In genomic region chr1:57664962-57665361, GRCm38 (mm10) we compare ENCODE assay signal across 24 mouse cellular contexts.
DNase-seq lines count a peak whose midpoint lies in the region; ATAC-seq and TF ChIP-seq lines count a peak whose summit lies in the region.
"Had no signal": no experiment of that assay in that cellular context is flagged by ENCODE, and none has a peak within 500 bp of the region (broad histone marks: within the 10 kb centered on the region; RNA-seq: fewer than 3 reads in every experiment).

No protein-coding gene starts in this region.

- H3K9ac ChIP-seq in lung, embryonic 15.5 days: no peak overlapping the region
- H3K9ac ChIP-seq in lung, postnatal 0 days (replicated peaks; ENCODE audit: low read depth): no peak overlapping the region
- H3K9ac ChIP-seq: embryonic facial prominence, embryonic 12.5 days; forebrain, embryonic 13.5 days; forebrain, embryonic 15.5 days had no signal

- no peak for TF ChIP-seq POLR2A in kidney, adult 2 months (IDR thresholded peaks at IDR 0.05; ENCODE audit: low read depth, low read length)
- TF ChIP-seq POLR2A in lung, adult 2 months (IDR thresholded peaks at IDR 0.05; ENCODE audit: borderline replicate concordance, extremely low read depth, low read depth, low read length): no peak

- no peak overlapping the region for H3K27ac ChIP-seq in kidney, adult 2 months (ENCODE audit: insufficient read depth, low read depth, low read length)
- H3K27ac ChIP-seq in lung, embryonic 15.5 days: no peak overlapping the region
- no peak overlapping the region for H3K27ac ChIP-seq in lung, postnatal 0 days (ENCODE audit: low read length)
- H3K27ac ChIP-seq: embryonic facial prominence, embryonic 10.5 days; embryonic facial prominence, embryonic 12.5 days; forebrain, embryonic 15.5 days had no signal

- no peaks in the 10 kb centered on the region for H3K9me3 ChIP-seq in lung, embryonic 15.5 days
- H3K9me3 ChIP-seq in lung, postnatal 0 days (ENCODE audit: low read length): no peaks in the 10 kb centered on the region
- H3K9me3 ChIP-seq: embryonic facial prominence, embryonic 10.5 days; embryonic facial prominence, embryonic 12.5 days; forebrain, embryonic 13.5 days; forebrain, embryonic 15.5 days; G1E had no signal

- H3K27me3 ChIP-seq in kidney, adult 2 months (replicated peaks; ENCODE audit: control insufficient read depth, insufficient read depth, low read length): no peaks in the 10 kb centered on the region
- no peaks in the 10 kb centered on the region for H3K27me3 ChIP-seq in lung, embryonic 15.5 days
- H3K27me3 ChIP-seq in lung, postnatal 0 days (replicated peaks; ENCODE audit: insufficient read depth, low read length): no peaks in the 10 kb centered on the region
- H3K27me3 ChIP-seq: CH12.LX; embryonic facial prominence, embryonic 12.5 days; forebrain, embryonic 13.5 days; forebrain, embryonic 15.5 days; Patski had no signal

- H3K4me3 ChIP-seq in kidney, adult 2 months (ENCODE audit: insufficient read depth, low read depth, low read length): no peak overlapping the region
- H3K4me3 ChIP-seq in lung, embryonic 15.5 days: no peak overlapping the region
- no peak overlapping the region for H3K4me3 ChIP-seq in lung, adult 2 months (replicated peaks; ENCODE audit: extremely low read depth, low read depth, low read length)
- H3K4me3 ChIP-seq in lung, postnatal 0 days (ENCODE audit: low read depth, low read length): no peak overlapping the region
- H3K4me3 ChIP-seq: embryonic facial prominence, embryonic 10.5 days; embryonic facial prominence, embryonic 12.5 days; forebrain, embryonic 13.5 days; forebrain, embryonic 15.5 days had no signal

- H3K36me3 ChIP-seq in kidney, adult 2 months (ENCODE audit: control insufficient read depth, insufficient read depth, low read length): no peaks in the 10 kb centered on the region
- H3K36me3 ChIP-seq in lung, embryonic 15.5 days: no peaks in the 10 kb centered on the region
- no peaks in the 10 kb centered on the region for H3K36me3 ChIP-seq in lung, postnatal 0 days (ENCODE audit: insufficient read depth, low read length)
- H3K36me3 ChIP-seq: embryonic facial prominence, embryonic 10.5 days; embryonic facial prominence, embryonic 12.5 days; forebrain, embryonic 15.5 days; G1E had no signal

- ATAC-seq in lung, embryonic 15.5 days (ENCODE audit: borderline replicate concordance, extremely low read depth, low FRiP score, low TSS enrichment): peak; percentile 31; the same call in 1 of the 2 replicates
- ATAC-seq in lung, postnatal 0 days: 0 out of 2 replicates have a peak, but pooled peaks have one; percentile 14
- ATAC-seq: activated CD4-positive, CD25-positive, alpha-beta regulatory T cell, adult 4 months; CD4-positive, CD25-positive, alpha-beta regulatory T cell, adult 4 months; forebrain, embryonic 13.5 days; forebrain, embryonic 15.5 days; Patski had no signal

- peak; percentile 37 for DNase-seq in kidney, adult 2 months
- DNase-seq in kidney, adult 8-10 months: no peak
- no peak for DNase-seq in lung, adult 2 months
- peak; percentile 16 for DNase-seq in lung, postnatal 0 days (ENCODE audit: low spot score)
- DNase-seq in lung, postnatal 10 days: no peak
- DNase-seq: adrenal gland, adult 8-10 months; adrenal gland, postnatal 14 days; adrenal gland, postnatal 36 days; B cell, adult 2 months; cerebellum, adult 11-12 months; cerebellum, adult 2 months; cerebellum, adult 9-10 months; cerebellum, postnatal 10 days; cerebellum, postnatal 25 days had no signal

- no peak for TF ChIP-seq CTCF in kidney, adult 2 months (conservative IDR thresholded peaks at IDR 0.05; ENCODE audit: insufficient read depth, insufficient read length, low read depth, low read length)
- no peak for TF ChIP-seq CTCF in lung, adult 2 months (IDR thresholded peaks at IDR 0.05; ENCODE audit: insufficient read depth, low read length)
- no peak for TF ChIP-seq CTCF in lung, postnatal 0 days (IDR thresholded peaks at IDR 0.05)

- 58% methylated on average over 5 of the region's 5 CpGs for WGBS in kidney, adult 2 months
- 40% methylated on average over 5 of the region's 5 CpGs for WGBS in lung, embryonic 15.5 days
- 49% methylated on average over 5 of the region's 5 CpGs for WGBS in lung, adult 2 months
- 44% methylated on average over 5 of the region's 5 CpGs for WGBS in lung, postnatal 0 days

- H3K4me1 ChIP-seq in kidney, adult 2 months (ENCODE audit: control insufficient read depth, insufficient read depth, low read length): no peaks in the 10 kb centered on the region; the same call in 1 of the 2 replicates
- H3K4me1 ChIP-seq in lung, embryonic 15.5 days: peaks cover 4% of the 10 kb centered on the region; the same call in 1 of the 2 replicates
- H3K4me1 ChIP-seq in lung, adult 2 months (ENCODE audit: control insufficient read depth, insufficient read depth, low read length): no peaks in the 10 kb centered on the region
- no peaks in the 10 kb centered on the region for H3K4me1 ChIP-seq in lung, postnatal 0 days (ENCODE audit: insufficient read depth, low read depth, low read length)
- H3K4me1 ChIP-seq: embryonic facial prominence, embryonic 12.5 days; forebrain, embryonic 15.5 days had no signal

- TF ChIP-seq EP300 in lung, postnatal 0 days (IDR thresholded peaks at IDR 0.05): peak; percentile 54; the same call in 1 of the 2 replicates

- H3K4me2 ChIP-seq in lung, embryonic 15.5 days: no peak overlapping the region
- no peak overlapping the region for H3K4me2 ChIP-seq in lung, postnatal 0 days (replicated peaks; ENCODE audit: low read depth, low read length)
- H3K4me2 ChIP-seq: embryonic facial prominence, embryonic 12.5 days; forebrain, embryonic 13.5 days; forebrain, embryonic 15.5 days had no signal

Comparison
In these comparisons a context has a peak if more than half of its experiments do, and no peak if none do; other contexts are left out.
1. DNase-seq: peak in kidney, adult 2 months (single experiment) and lung, postnatal 0 days (single experiment); none in kidney, adult 8-10 months (0 of 2), lung, adult 2 months (single experiment) and lung, postnatal 10 days (single experiment).